Mouse (Mus musculus) G1E-ER4 (cell line): ENCODE measurements around the gene Fam83c. TPM values are rescaled to one million over a fixed set of nuclear protein-coding genes. Genes with fewer than 3 reads are reported as not detected.

ENCODE experiments used
- GATA1 ChIP-seq: IDR thresholded peaks from one replicate; pipeline ENCODE4 v1.8.0; 2012; ENCODE audit warnings: low read length, inconsistent platforms
- polyA plus RNA-seq: library from polyadenylated mRNA; stranded (reverse); fragments of >175 nt; gene quantifications from 2 replicates; pipeline ENCODE4 v1.2.3, GENCODE M21; 2012

Fam83c gene
- polyA plus RNA-seq, 1 experiment = not detected

DNA sequence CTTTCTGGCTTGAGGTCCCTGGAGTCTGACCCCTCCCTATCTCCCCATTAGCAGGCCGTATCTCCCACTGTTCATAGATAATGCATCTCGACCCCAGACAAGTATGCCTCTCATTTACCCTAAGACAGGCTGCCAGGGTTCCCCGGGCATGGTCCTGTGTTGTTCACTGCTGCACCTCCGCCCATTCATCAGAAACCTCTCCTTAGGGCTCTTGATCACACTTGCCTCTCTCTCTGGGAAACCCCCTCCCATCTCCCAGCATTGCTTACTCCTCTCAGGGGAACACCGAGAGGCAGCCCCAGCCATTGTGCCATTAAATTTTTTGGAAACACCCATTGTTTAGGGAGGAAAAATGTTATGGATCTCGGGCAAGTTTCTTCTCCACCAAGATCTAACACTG is 56.6 kb downstream of the Fam83c start:
- TF ChIP-seq GATA1 = no peak

- TF ChIP-seq GATA1 = no peak
Observed at GRCm38 (mm10) chr2:155777688-155777985, 57.0 kb downstream of the Fam83c start.

Other genes with a start within 250 kb of the Fam83c start
- 17.3 and 20.9 TPM in 2 replicates for gene Gss, start 242.0 kb downstream of the Fam83c start, polyA plus RNA-seq
- 4.0 and 6.5 TPM in 2 replicates for gene Myh7b, start 223.6 kb downstream of the Fam83c start, polyA plus RNA-seq
- 87.8 and 94.0 TPM in 2 replicates for gene Trpc4ap, start 142.5 kb downstream of the Fam83c start, polyA plus RNA-seq
- gene Edem2, start 105.4 kb downstream of the Fam83c start, polyA plus RNA-seq = 36.5 and 44.1 TPM in 2 replicates
- gene Gm17581, start 99.0 kb downstream of the Fam83c start, polyA plus RNA-seq = not detected in 2 replicates
- gene Procr, start 83.7 kb downstream of the Fam83c start, polyA plus RNA-seq = 0.06 and 0.15 TPM in 2 replicates
- not detected in 2 replicates for gene Mmp24, start 59.5 kb downstream of the Fam83c start, polyA plus RNA-seq
- gene BC029722, start 15.4 kb downstream of the Fam83c start, polyA plus RNA-seq = 37.2 and 52.9 TPM in 2 replicates
- 372 and 373 TPM in 2 replicates for gene Eif6, start 7.9 kb downstream of the Fam83c start, polyA plus RNA-seq
- 4.2 and 4.5 TPM in 2 replicates for gene Uqcc1, start 95.5 kb upstream of the Fam83c start, polyA plus RNA-seq
- not detected in 2 replicates for gene Gm15557, start 105.9 kb upstream of the Fam83c start, polyA plus RNA-seq
- gene Gdf5, start 110.5 kb upstream of the Fam83c start, polyA plus RNA-seq = not detected in 2 replicates
- 22.1 and 23.5 TPM in 2 replicates for gene Cep250, start 121.6 kb upstream of the Fam83c start, polyA plus RNA-seq
- gene 6430550D23Rik, start 173.1 kb upstream of the Fam83c start, polyA plus RNA-seq = 0.06 and 0.23 TPM in 2 replicates
- gene Ergic3, start 173.2 kb upstream of the Fam83c start, polyA plus RNA-seq = 66.7 and 75.7 TPM in 2 replicates
- gene Fer1l4, start 218.1 kb upstream of the Fam83c start, polyA plus RNA-seq = not detected in 2 replicates
- 1.7 and 2.2 TPM in 2 replicates for gene Spag4, start 230.3 kb upstream of the Fam83c start, polyA plus RNA-seq